Mouse (Mus musculus): ENCODE results near the gene Ms4a18. TPM values are rescaled to one million over a fixed set of nuclear protein-coding genes. Genes with fewer than 3 reads are reported as not detected.
"Not testable (repeated sequence)": the region's sequence is repeated elsewhere in the genome, so short reads cannot be mapped to it uniquely, and the experiment has no call there.

The Ms4a18 gene
- polyA plus RNA-seq (2012; rRNA removed): 0.83 and 1.2 TPM in 2 replicates

GRCm38 (mm10) chr19:11017891-11018290 is at the start of gene Ms4a18:
Ms4a18 (minus strand) TSS chr19:11018031.
- no peaks in the 10 kb centered on the region for H3K27me3 ChIP-seq (ENCODE audit: control insufficient read depth, insufficient read depth, low read length)
- H3K36me3 ChIP-seq (ENCODE audit: control insufficient read depth, insufficient read depth, low read length): no peaks in the 10 kb centered on the region
- H3K27ac ChIP-seq (ENCODE audit: control insufficient read depth, insufficient read depth, low read depth, low read length): peak within 1 kb of the TSS; percentile 44
- TF ChIP-seq CTCF (IDR thresholded peaks at IDR 0.05; ENCODE audit: control insufficient read depth, insufficient read depth, insufficient replicate concordance, low read depth, low read length): no peak
- no peak for TF ChIP-seq POLR2A (IDR thresholded peaks at IDR 0.05; ENCODE audit: control insufficient read depth, low read depth, low read length)
- no peak within 1 kb of the TSS for H3K4me3 ChIP-seq (ENCODE audit: control insufficient read depth, low read depth, low read length)
- no peaks in the 10 kb centered on the region for H3K4me1 ChIP-seq (ENCODE audit: control insufficient read depth, insufficient read depth, low read length)

- Histone ChIP-seq H3K27ac (ENCODE audit: control insufficient read depth, insufficient read depth, low read depth, low read length) (no peak overlapping the region), H3K36me3 (ENCODE audit: control insufficient read depth, insufficient read depth, low read length) (no peaks in the 10 kb centered on the region), H3K4me1 (ENCODE audit: control insufficient read depth, insufficient read depth, low read length) (no peaks in the 10 kb centered on the region), H3K4me3 (ENCODE audit: control insufficient read depth, low read depth, low read length) (no peak overlapping the region), H3K27me3 (ENCODE audit: control insufficient read depth, insufficient read depth, low read length) (no peaks in the 10 kb centered on the region)
- TF ChIP-seq POLR2A (IDR thresholded peaks at IDR 0.05; ENCODE audit: control insufficient read depth, low read depth, low read length) (no peak), CTCF (IDR thresholded peaks at IDR 0.05; ENCODE audit: control insufficient read depth, insufficient read depth, insufficient replicate concordance, low read depth, low read length) (no peak)
Observed at GRCm38 (mm10) chr19:11065202-11065875, 47.5 kb upstream of the Ms4a18 start.

- H3K4me1 ChIP-seq (ENCODE audit: control insufficient read depth, insufficient read depth, low read length): no peaks in the 10 kb centered on the region
- no peaks in the 10 kb centered on the region for H3K27me3 ChIP-seq (ENCODE audit: control insufficient read depth, insufficient read depth, low read length)
- no peaks in the 10 kb centered on the region for H3K36me3 ChIP-seq (ENCODE audit: control insufficient read depth, insufficient read depth, low read length)
- no peak for TF ChIP-seq CTCF (IDR thresholded peaks at IDR 0.05; ENCODE audit: control insufficient read depth, insufficient read depth, insufficient replicate concordance, low read depth, low read length)
- H3K4me3 ChIP-seq (ENCODE audit: control insufficient read depth, low read depth, low read length): no peak overlapping the region
- no peak overlapping the region for H3K27ac ChIP-seq (ENCODE audit: control insufficient read depth, insufficient read depth, low read depth, low read length)
Observed at GRCm38 (mm10) chr19:11060900-11061299, 43.1 kb upstream of the Ms4a18 start.

- Histone ChIP-seq H3K4me1 (ENCODE audit: control insufficient read depth, insufficient read depth, low read length) (no peaks in the 10 kb centered on the region), H3K27me3 (ENCODE audit: control insufficient read depth, insufficient read depth, low read length) (no peaks in the 10 kb centered on the region), H3K4me3 (ENCODE audit: control insufficient read depth, low read depth, low read length) (no peak overlapping the region), H3K27ac (ENCODE audit: control insufficient read depth, insufficient read depth, low read depth, low read length) (no peak overlapping the region), H3K36me3 (ENCODE audit: control insufficient read depth, insufficient read depth, low read length) (no peaks in the 10 kb centered on the region)
- TF ChIP-seq POLR2A (IDR thresholded peaks at IDR 0.05; ENCODE audit: control insufficient read depth, low read depth, low read length) (no peak), CTCF (IDR thresholded peaks at IDR 0.05; ENCODE audit: control insufficient read depth, insufficient read depth, insufficient replicate concordance, low read depth, low read length) (no peak)
Observed at GRCm38 (mm10) chr19:11059967-11060366, 42.1 kb upstream of the Ms4a18 start.

- H3K27ac ChIP-seq (ENCODE audit: control insufficient read depth, insufficient read depth, low read depth, low read length); H3K27me3 ChIP-seq (ENCODE audit: control insufficient read depth, insufficient read depth, low read length); H3K4me1 ChIP-seq (ENCODE audit: control insufficient read depth, insufficient read depth, low read length); H3K36me3 ChIP-seq (ENCODE audit: control insufficient read depth, insufficient read depth, low read length); H3K4me3 ChIP-seq (ENCODE audit: control insufficient read depth, low read depth, low read length): not testable (repeated sequence)
Observed at GRCm38 (mm10) chr19:11055700-11056099, 37.9 kb upstream of the Ms4a18 start.

- no peak for TF ChIP-seq POLR2A (IDR thresholded peaks at IDR 0.05; ENCODE audit: control insufficient read depth, low read depth, low read length)
- TF ChIP-seq CTCF (IDR thresholded peaks at IDR 0.05; ENCODE audit: control insufficient read depth, insufficient read depth, insufficient replicate concordance, low read depth, low read length): no peak
- H3K36me3 ChIP-seq (ENCODE audit: control insufficient read depth, insufficient read depth, low read length): no peaks in the 10 kb centered on the region
- H3K27ac ChIP-seq (ENCODE audit: control insufficient read depth, insufficient read depth, low read depth, low read length): no peak overlapping the region
- no peaks in the 10 kb centered on the region for H3K4me1 ChIP-seq (ENCODE audit: control insufficient read depth, insufficient read depth, low read length)
- no peaks in the 10 kb centered on the region for H3K27me3 ChIP-seq (ENCODE audit: control insufficient read depth, insufficient read depth, low read length)
- H3K4me3 ChIP-seq (ENCODE audit: control insufficient read depth, low read depth, low read length): no peak overlapping the region
Observed at GRCm38 (mm10) chr19:11053277-11053676, 35.4 kb upstream of the Ms4a18 start.

GRCm38 (mm10) chr19:11052877-11053276 is 35.0 kb upstream of the Ms4a18 start:
- H3K36me3 ChIP-seq (ENCODE audit: control insufficient read depth, insufficient read depth, low read length): no peaks in the 10 kb centered on the region
- no peak overlapping the region for H3K4me3 ChIP-seq (ENCODE audit: control insufficient read depth, low read depth, low read length)
- H3K4me1 ChIP-seq (ENCODE audit: control insufficient read depth, insufficient read depth, low read length): no peaks in the 10 kb centered on the region
- H3K27me3 ChIP-seq (ENCODE audit: control insufficient read depth, insufficient read depth, low read length): no peaks in the 10 kb centered on the region
- no peak overlapping the region for H3K27ac ChIP-seq (ENCODE audit: control insufficient read depth, insufficient read depth, low read depth, low read length)
- TF ChIP-seq POLR2A (IDR thresholded peaks at IDR 0.05; ENCODE audit: control insufficient read depth, low read depth, low read length): no peak
- no peak for TF ChIP-seq CTCF (IDR thresholded peaks at IDR 0.05; ENCODE audit: control insufficient read depth, insufficient read depth, insufficient replicate concordance, low read depth, low read length)

- TF ChIP-seq POLR2A (IDR thresholded peaks at IDR 0.05; ENCODE audit: control insufficient read depth, low read depth, low read length): no peak
- no peaks in the 10 kb centered on the region for H3K36me3 ChIP-seq (ENCODE audit: control insufficient read depth, insufficient read depth, low read length)
- peaks cover 2% of the 10 kb centered on the region; the same call in 1 of the 2 replicates for H3K4me1 ChIP-seq (ENCODE audit: control insufficient read depth, insufficient read depth, low read length)
- no peak overlapping the region for H3K27ac ChIP-seq (ENCODE audit: control insufficient read depth, insufficient read depth, low read depth, low read length)
- H3K27me3 ChIP-seq (ENCODE audit: control insufficient read depth, insufficient read depth, low read length): no peaks in the 10 kb centered on the region
- no peak overlapping the region for H3K4me3 ChIP-seq (ENCODE audit: control insufficient read depth, low read depth, low read length)
Observed at GRCm38 (mm10) chr19:11050286-11050685, 32.5 kb upstream of the Ms4a18 start.
